Mouse (Mus musculus): ENCODE data around the gene Jade2. TPM values are rescaled to one million over a fixed set of nuclear protein-coding genes. Genes with fewer than 3 reads are reported as not detected.

The Jade2 gene
- polyA plus RNA-seq, 1 experiment = 21.8 TPM

- WGBS = 10% methylated on average over 5 of the region's 5 CpGs
- Histone ChIP-seq H3K27ac (ENCODE audit: insufficient read depth, low read length) (no peak overlapping the region), H3K4me3 (replicated peaks; ENCODE audit: insufficient read depth, low read depth, low read length) (no peak overlapping the region), H3K27me3 (ENCODE audit: control insufficient read depth, insufficient read depth, low read length) (no peaks in the 10 kb centered on the region), H3K4me1 (ENCODE audit: control insufficient read depth, insufficient read depth, low read length) (no peaks in the 10 kb centered on the region)
- no peak for TF ChIP-seq CTCF (IDR thresholded peaks at IDR 0.05; ENCODE audit: borderline replicate concordance, insufficient read depth, low read depth, low read length)
- no peak for DNase-seq
Observed at GRCm38 (mm10) chr11:51883670-51884069, 26.2 kb upstream of the Jade2 start.

GRCm38 (mm10) chr11:51881776-51882175 lies 24.3 kb upstream of the Jade2 start:
- 75% methylated on average over 7 of the region's 7 CpGs for WGBS
- H3K27me3 ChIP-seq (ENCODE audit: control insufficient read depth, insufficient read depth, low read length) = no peaks in the 10 kb centered on the region
- H3K4me1 ChIP-seq (ENCODE audit: control insufficient read depth, insufficient read depth, low read length) = no peaks in the 10 kb centered on the region
- H3K4me3 ChIP-seq (replicated peaks; ENCODE audit: insufficient read depth, low read depth, low read length) = no peak overlapping the region
- no peak for DNase-seq
- H3K27ac ChIP-seq (ENCODE audit: insufficient read depth, low read length) = no peak overlapping the region
- TF ChIP-seq POLR2A (IDR thresholded peaks at IDR 0.05; ENCODE audit: borderline replicate concordance, insufficient read depth, low read length) = no peak
- no peak for TF ChIP-seq CTCF (IDR thresholded peaks at IDR 0.05; ENCODE audit: borderline replicate concordance, insufficient read depth, low read depth, low read length)

GRCm38 (mm10) chr11:51881041-51881730 lies 23.7 kb upstream of the Jade2 start:
- WGBS = 62% methylated on average over 15 of the region's 15 CpGs

GRCm38 (mm10) chr11:51876943-51877344 lies 19.5 kb upstream of the Jade2 start:
- no peak overlapping the region for H3K4me3 ChIP-seq (replicated peaks; ENCODE audit: insufficient read depth, low read depth, low read length)
- TF ChIP-seq CTCF (IDR thresholded peaks at IDR 0.05; ENCODE audit: borderline replicate concordance, insufficient read depth, low read depth, low read length) = no peak
- TF ChIP-seq POLR2A (IDR thresholded peaks at IDR 0.05; ENCODE audit: borderline replicate concordance, insufficient read depth, low read length) = no peak
- WGBS = 49% methylated on average over 4 of the region's 4 CpGs

More at GRCm38 (mm10) chr11:51881041-51881730, 23.7 kb upstream of the Jade2 start:
- no peak overlapping the region for H3K27ac ChIP-seq (ENCODE audit: insufficient read depth, low read length)
- H3K27me3 ChIP-seq (ENCODE audit: control insufficient read depth, insufficient read depth, low read length) = no peaks in the 10 kb centered on the region
- H3K4me1 ChIP-seq (ENCODE audit: control insufficient read depth, insufficient read depth, low read length) = no peaks in the 10 kb centered on the region
- TF ChIP-seq POLR2A (IDR thresholded peaks at IDR 0.05; ENCODE audit: borderline replicate concordance, insufficient read depth, low read length) (no peak), CTCF (IDR thresholded peaks at IDR 0.05; ENCODE audit: borderline replicate concordance, insufficient read depth, low read depth, low read length) (no peak)
- no peak overlapping the region for H3K4me3 ChIP-seq (replicated peaks; ENCODE audit: insufficient read depth, low read depth, low read length)
- DNase-seq = no peak

GRCm38 (mm10) chr11:51875792-51876195 lies 18.3 kb upstream of the Jade2 start:
- H3K27ac ChIP-seq (ENCODE audit: insufficient read depth, low read length) = no peak overlapping the region
- H3K4me3 ChIP-seq (replicated peaks; ENCODE audit: insufficient read depth, low read depth, low read length) = no peak overlapping the region
- no peak for DNase-seq
- 24% methylated on average over 4 of the region's 4 CpGs for WGBS
- H3K27me3 ChIP-seq (ENCODE audit: control insufficient read depth, insufficient read depth, low read length) = no peaks in the 10 kb centered on the region
- H3K4me1 ChIP-seq (ENCODE audit: control insufficient read depth, insufficient read depth, low read length) = no peaks in the 10 kb centered on the region
- TF ChIP-seq CTCF (IDR thresholded peaks at IDR 0.05; ENCODE audit: borderline replicate concordance, insufficient read depth, low read depth, low read length) (no peak), POLR2A (IDR thresholded peaks at IDR 0.05; ENCODE audit: borderline replicate concordance, insufficient read depth, low read length) (no peak)

More at GRCm38 (mm10) chr11:51876943-51877344, 19.5 kb upstream of the Jade2 start:
- no peaks in the 10 kb centered on the region for H3K27me3 ChIP-seq (ENCODE audit: control insufficient read depth, insufficient read depth, low read length)
- no peaks in the 10 kb centered on the region for H3K4me1 ChIP-seq (ENCODE audit: control insufficient read depth, insufficient read depth, low read length)
- H3K27ac ChIP-seq (ENCODE audit: insufficient read depth, low read length) = no peak overlapping the region
- DNase-seq = no peak

GRCm38 (mm10) chr11:51875086-51875485 lies 17.6 kb upstream of the Jade2 start:
- H3K4me3 ChIP-seq (replicated peaks; ENCODE audit: insufficient read depth, low read depth, low read length) = no peak overlapping the region
- no peak for TF ChIP-seq POLR2A (IDR thresholded peaks at IDR 0.05; ENCODE audit: borderline replicate concordance, insufficient read depth, low read length)
- H3K27ac ChIP-seq (ENCODE audit: insufficient read depth, low read length) = no peak overlapping the region
- H3K27me3 ChIP-seq (ENCODE audit: control insufficient read depth, insufficient read depth, low read length) = no peaks in the 10 kb centered on the region
- 8% methylated on average over 1 of the region's 1 CpGs for WGBS
- DNase-seq = no peak
- no peaks in the 10 kb centered on the region for H3K4me1 ChIP-seq (ENCODE audit: control insufficient read depth, insufficient read depth, low read length)

GRCm38 (mm10) chr11:51874266-51875036 lies 17.0 kb upstream of the Jade2 start:
- Histone ChIP-seq H3K4me1 (ENCODE audit: control insufficient read depth, insufficient read depth, low read length) (no peaks in the 10 kb centered on the region), H3K27ac (ENCODE audit: insufficient read depth, low read length) (no peak overlapping the region), H3K4me3 (replicated peaks; ENCODE audit: insufficient read depth, low read depth, low read length) (no peak overlapping the region), H3K27me3 (ENCODE audit: control insufficient read depth, insufficient read depth, low read length) (no peaks in the 10 kb centered on the region)
- TF ChIP-seq CTCF (IDR thresholded peaks at IDR 0.05; ENCODE audit: borderline replicate concordance, insufficient read depth, low read depth, low read length) (no peak), POLR2A (IDR thresholded peaks at IDR 0.05; ENCODE audit: borderline replicate concordance, insufficient read depth, low read length) (no peak)
- DNase-seq = no peak
- WGBS = 70% methylated on average over 7 of the region's 7 CpGs

GRCm38 (mm10) chr11:51873141-51873540 lies 15.7 kb upstream of the Jade2 start:
- H3K4me3 ChIP-seq (replicated peaks; ENCODE audit: insufficient read depth, low read depth, low read length) = no peak overlapping the region
- H3K27ac ChIP-seq (ENCODE audit: insufficient read depth, low read length) = no peak overlapping the region
- H3K27me3 ChIP-seq (ENCODE audit: control insufficient read depth, insufficient read depth, low read length) = no peaks in the 10 kb centered on the region
- no peak for TF ChIP-seq CTCF (IDR thresholded peaks at IDR 0.05; ENCODE audit: borderline replicate concordance, insufficient read depth, low read depth, low read length)
- no peak for TF ChIP-seq POLR2A (IDR thresholded peaks at IDR 0.05; ENCODE audit: borderline replicate concordance, insufficient read depth, low read length)
- DNase-seq = no peak
- WGBS = 93% methylated on average over 5 of the region's 5 CpGs
- no peaks in the 10 kb centered on the region for H3K4me1 ChIP-seq (ENCODE audit: control insufficient read depth, insufficient read depth, low read length)

All from cerebellum, adult 2 months (tissue).